ENCODE assay signal across 19 mouse cellular contexts in genomic region chr10:66834974-66835373, GRCm38 (mm10).
"Had no signal": no experiment of that assay in that cellular context is flagged by ENCODE, and none has a peak within 500 bp of the region (broad histone marks: within the 10 kb centered on the region; RNA-seq: fewer than 3 reads in every experiment).

No protein-coding gene starts in this region.

- H3K27me3 ChIP-seq: kidney, embryonic 15.5 days; limb, embryonic 15.5 days; midbrain, embryonic 12.5 days had no signal

- DNase-seq: kidney, adult 11 months; kidney, adult 8-10 months; kidney, postnatal 10 days; kidney, postnatal 4 days; left cerebral cortex, postnatal 4 days; liver, postnatal 0 days; lung, embryonic 14.5 days; thymus, adult 18-20 months; thymus, postnatal 14 days; thymus, postnatal 4 days had no signal

- H3K9me3 ChIP-seq: kidney, embryonic 15.5 days; limb, embryonic 15.5 days; midbrain, embryonic 12.5 days had no signal

- H3K4me3 ChIP-seq: kidney, embryonic 15.5 days; limb, embryonic 12.5 days; limb, embryonic 15.5 days; midbrain, embryonic 12.5 days had no signal

- H3K4me1 ChIP-seq: limb, embryonic 12.5 days; limb, embryonic 15.5 days; midbrain, embryonic 12.5 days had no signal

- H3K36me3 ChIP-seq: kidney, embryonic 15.5 days; limb, embryonic 12.5 days; limb, embryonic 15.5 days; midbrain, embryonic 12.5 days had no signal

- ATAC-seq: liver, postnatal 0 days; lung, postnatal 0 days; midbrain, embryonic 16.5 days had no signal

- H3K9ac ChIP-seq: kidney, embryonic 15.5 days; limb, embryonic 12.5 days; limb, embryonic 15.5 days; liver, embryonic 14.5 days; liver, postnatal 0 days; lung, embryonic 14.5 days; midbrain, embryonic 12.5 days had no signal

- H3K27ac ChIP-seq: kidney, embryonic 15.5 days; limb, embryonic 12.5 days; limb, embryonic 15.5 days; liver, embryonic 14.5 days; macrophage; midbrain, embryonic 12.5 days had no signal

- H3K4me2 ChIP-seq: kidney, embryonic 15.5 days; limb, embryonic 12.5 days; limb, embryonic 15.5 days; liver, embryonic 11.5 days; lung, embryonic 14.5 days; midbrain, embryonic 12.5 days had no signal
